Mouse (Mus musculus) neural tube, embryonic 15.5 days (tissue): ENCODE measurements at regions not wholly inside any gene's neighbourhood (a gene's known extent, or its start where the extent isn't known, plus 50 kb on each side); places are given as distances from the start of the nearest gene placed in this dataset.

Source experiments
- ATAC-seq: fragments of 200-750 bp; cut with Nextera tagmentation; 2 replicates; pipeline ENCODE4 v1.8.0; 2017; ENCODE audit warnings: mild to moderate bottlenecking, moderate TSS enrichment, moderate library complexity; ENCODE audit not compliant: low FRiP score
- H3K27ac ChIP-seq: fragments of 300-500 bp; sonication (generic); replicated peaks from 2 replicates; pipeline ENCODE4 v1.5.1; 2015; ENCODE audit warnings: mild to moderate bottlenecking, inconsistent platforms
- H3K27me3 ChIP-seq: fragments of 300-500 bp; sonication (generic); replicated peaks from 2 replicates; pipeline ENCODE4 v1.6.1; 2015; ENCODE audit warnings: inconsistent platforms
- H3K36me3 ChIP-seq: fragments of 300-500 bp; sonication (generic); 2 replicates; pipeline ENCODE4 v1.6.1; 2015; ENCODE audit warnings: inconsistent platforms
- H3K4me1 ChIP-seq: fragments of 300-500 bp; sonication (generic); 2 replicates; pipeline ENCODE4 v1.6.1; 2015; ENCODE audit warnings: inconsistent platforms
- H3K4me2 ChIP-seq: fragments of 300-500 bp; sonication (generic); 2 replicates; pipeline ENCODE4 v1.6.1; 2015; ENCODE audit warnings: inconsistent platforms, mild to moderate bottlenecking, moderate library complexity
- H3K4me3 ChIP-seq: fragments of 300-500 bp; sonication (generic); replicated peaks from 2 replicates; pipeline ENCODE4 v1.5.1; 2015; ENCODE audit warnings: mild to moderate bottlenecking, inconsistent platforms
- H3K9ac ChIP-seq: fragments of 300-500 bp; sonication (generic); replicated peaks from 2 replicates; pipeline ENCODE4 v1.6.1; 2015; ENCODE audit warnings: mild to moderate bottlenecking, inconsistent platforms
- H3K9me3 ChIP-seq: fragments of 300-500 bp; sonication (generic); replicated peaks from 2 replicates; pipeline ENCODE4 v1.6.1; 2016; ENCODE audit warnings: inconsistent platforms
- WGBS: fragments of 180-500 bp; shearing (Covaris S2); methylation state at CpG from one replicate; pipeline ENCODE4 v1.1.7; 2015; ENCODE audit warnings: mixed read lengths; 5-methylcytosine and 5-hydroxymethylcytosine counted together

GRCm38 (mm10) chr15:97164616-97165015, 82.3 kb upstream of the Pced1b start:
- Histone ChIP-seq H3K27ac (peak overlapping the region; percentile 37; the same call in 1 of the 2 replicates), H3K9ac (no peak overlapping the region), H3K4me2 (peak overlapping the region; percentile 15; the same call in 1 of the 2 replicates), H3K4me1 (no peaks in the 10 kb centered on the region; the same call in 1 of the 2 replicates), H3K9me3 (no peaks in the 10 kb centered on the region), H3K4me3 (no peak overlapping the region), H3K36me3 (no peaks in the 10 kb centered on the region), H3K27me3 (no peaks in the 10 kb centered on the region)
- WGBS, result 74% methylated on average over 15 of the region's 15 CpGs
- ATAC-seq, result no peak

- no peak overlapping the region for H3K4me2 ChIP-seq
- H3K4me3 ChIP-seq, result no peak overlapping the region
- no peaks in the 10 kb centered on the region for H3K36me3 ChIP-seq
- no peaks in the 10 kb centered on the region for H3K27me3 ChIP-seq
- no peak overlapping the region for H3K9ac ChIP-seq
- H3K9me3 ChIP-seq, result no peaks in the 10 kb centered on the region
- H3K4me1 ChIP-seq, result no peaks in the 10 kb centered on the region; the same call in 1 of the 2 replicates
- no peak for ATAC-seq
- 94% methylated on average over 6 of the region's 6 CpGs for WGBS
- peak overlapping the region; percentile 37; the same call in 1 of the 2 replicates for H3K27ac ChIP-seq
Measured at GRCm38 (mm10) chr15:97163971-97164370, 82.9 kb upstream of the Pced1b start.

DNA sequence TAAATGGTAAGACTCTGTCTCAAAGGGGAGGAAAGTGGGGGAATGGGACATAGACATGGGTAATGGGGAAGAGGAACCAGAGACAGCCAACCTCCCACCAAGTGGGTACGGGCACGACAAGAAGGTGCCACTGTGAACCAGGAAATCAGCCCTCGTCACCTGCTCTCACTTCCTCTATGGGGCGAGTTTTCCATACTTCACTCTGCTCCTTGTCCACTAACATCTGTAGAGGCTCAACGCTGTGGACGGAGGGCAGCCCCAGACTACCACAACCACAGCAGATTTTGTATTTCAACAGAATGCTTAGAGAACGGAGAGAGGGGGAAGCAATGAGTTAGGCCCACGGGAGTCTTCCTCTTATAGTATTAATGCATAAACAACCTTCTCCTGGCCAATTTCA, 83.8 kb upstream of the Pced1b start:
- Histone ChIP-seq H3K9me3 (no peaks in the 10 kb centered on the region), H3K36me3 (no peaks in the 10 kb centered on the region), H3K9ac (no peak overlapping the region), H3K4me3 (no peak overlapping the region), H3K4me2 (no peak overlapping the region), H3K27ac (no peak overlapping the region), H3K4me1 (no peaks in the 10 kb centered on the region; the same call in 1 of the 2 replicates), H3K27me3 (no peaks in the 10 kb centered on the region)
- 89% methylated on average over 8 of the region's 8 CpGs for WGBS
- ATAC-seq, result no peak

GRCm38 (mm10) chr15:97162305-97162704, 84.6 kb upstream of the Pced1b start:
- H3K9ac ChIP-seq, result no peak overlapping the region
- ATAC-seq, result no peak
- no peak overlapping the region for H3K27ac ChIP-seq
- no peaks in the 10 kb centered on the region for H3K36me3 ChIP-seq
- peaks cover 4% of the 10 kb centered on the region; the same call in 1 of the 2 replicates for H3K4me1 ChIP-seq
- WGBS, result 88% methylated on average over 8 of the region's 8 CpGs
- H3K9me3 ChIP-seq, result no peaks in the 10 kb centered on the region
- no peak overlapping the region for H3K4me2 ChIP-seq
- no peak overlapping the region for H3K4me3 ChIP-seq
- no peaks in the 10 kb centered on the region for H3K27me3 ChIP-seq

DNA sequence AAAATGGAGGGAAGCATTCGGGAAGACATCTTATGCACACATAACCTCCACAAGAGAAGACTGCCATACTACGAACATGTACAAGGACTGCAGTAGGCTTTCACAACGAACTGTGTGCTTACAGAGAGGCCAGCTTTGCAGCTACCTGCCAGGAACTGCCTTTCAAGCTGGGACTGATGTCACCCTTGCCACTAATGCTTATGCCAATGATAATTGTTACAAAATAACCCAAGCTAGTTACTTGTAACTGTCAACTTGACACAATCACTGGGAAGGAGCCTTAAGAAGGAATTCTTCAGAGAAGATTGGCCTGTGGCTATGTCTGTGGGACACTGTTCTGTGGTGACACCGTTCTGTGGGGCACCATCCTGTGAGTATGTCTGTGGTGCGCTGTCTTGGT, 85.4 kb upstream of the Pced1b start:
- H3K9ac ChIP-seq, result no peak overlapping the region
- H3K27ac ChIP-seq, result no peak overlapping the region
- H3K9me3 ChIP-seq, result no peaks in the 10 kb centered on the region
- no peaks in the 10 kb centered on the region for H3K36me3 ChIP-seq
- no peaks in the 10 kb centered on the region for H3K27me3 ChIP-seq
- 89% methylated on average over 5 of the region's 5 CpGs for WGBS
- H3K4me3 ChIP-seq, result no peak overlapping the region
- ATAC-seq, result no peak
- H3K4me1 ChIP-seq, result peaks cover 4% of the 10 kb centered on the region; the same call in 1 of the 2 replicates
- no peak overlapping the region for H3K4me2 ChIP-seq

DNA sequence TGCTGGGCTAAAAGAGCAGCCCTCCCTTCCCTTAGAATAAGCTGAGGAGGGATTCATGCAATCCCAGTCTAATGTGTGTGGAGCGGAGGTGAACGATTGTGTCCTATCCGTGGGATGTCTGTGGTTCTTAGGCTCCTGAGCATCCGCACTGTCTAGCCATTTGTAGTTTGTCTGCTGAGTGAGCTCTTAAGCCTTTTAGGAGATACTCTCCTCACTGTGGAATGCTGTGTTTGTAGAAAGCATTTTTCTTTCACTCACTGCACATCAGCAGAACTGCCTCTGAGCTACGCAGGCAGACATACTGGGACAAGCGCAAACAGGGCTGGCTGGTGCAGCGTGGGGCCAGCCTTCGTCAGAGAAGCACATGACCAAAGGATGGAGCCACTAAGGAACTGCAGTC, 94.6 kb upstream of the Pced1b start:
- no peaks in the 10 kb centered on the region for H3K9me3 ChIP-seq
- H3K27ac ChIP-seq, result peak overlapping the region; percentile 84
- no peaks in the 10 kb centered on the region for H3K27me3 ChIP-seq
- H3K4me1 ChIP-seq, result peaks cover 16% of the 10 kb centered on the region
- WGBS, result 48% methylated on average over 8 of the region's 8 CpGs
- H3K4me3 ChIP-seq, result peak overlapping the region; percentile 2; the same call in 1 of the 2 replicates
- peak overlapping the region; percentile 47 for H3K4me2 ChIP-seq
- peak; percentile 90 for ATAC-seq
- H3K36me3 ChIP-seq, result no peaks in the 10 kb centered on the region
- H3K9ac ChIP-seq, result no peak overlapping the region; the same call in 1 of the 2 replicates

DNA sequence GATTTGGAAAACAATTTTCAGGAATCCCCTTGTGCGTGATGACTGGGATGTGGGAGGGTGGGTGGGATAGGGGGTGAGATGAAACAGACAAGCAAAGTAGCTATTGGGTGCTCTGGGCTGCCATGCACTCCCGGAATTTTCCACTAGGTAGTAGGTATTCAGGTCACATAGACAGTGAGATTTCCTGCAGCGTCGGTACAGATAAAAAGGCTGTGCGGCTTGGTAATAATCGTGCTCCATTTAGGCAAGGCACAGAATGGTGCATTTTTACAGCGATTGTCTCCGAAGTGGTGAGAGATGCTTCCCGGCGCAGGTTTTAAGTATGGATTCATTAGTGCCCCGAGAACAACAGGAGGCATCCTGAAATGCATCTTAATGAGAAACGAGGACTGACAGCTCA, 95.1 kb upstream of the Pced1b start:
- H3K27me3 ChIP-seq, result no peaks in the 10 kb centered on the region
- no peaks in the 10 kb centered on the region for H3K36me3 ChIP-seq
- ATAC-seq, result peak; percentile 91
- 40% methylated on average over 12 of the region's 12 CpGs for WGBS
- peaks cover 16% of the 10 kb centered on the region for H3K4me1 ChIP-seq
- peak overlapping the region; percentile 47 for H3K4me2 ChIP-seq
- peak overlapping the region; percentile 2; the same call in 1 of the 2 replicates for H3K4me3 ChIP-seq
- H3K9ac ChIP-seq, result no peak overlapping the region; the same call in 1 of the 2 replicates
- H3K27ac ChIP-seq, result peak overlapping the region; percentile 84
- no peaks in the 10 kb centered on the region for H3K9me3 ChIP-seq

GRCm38 (mm10) chr15:97150983-97151735, 95.4 kb upstream of the Slc38a4 start:
- Histone ChIP-seq H3K27ac (peak overlapping the region; percentile 84), H3K4me2 (peak overlapping the region; percentile 47), H3K9ac (no peak overlapping the region), H3K4me1 (peaks cover 16% of the 10 kb centered on the region), H3K9me3 (no peaks in the 10 kb centered on the region), H3K36me3 (no peaks in the 10 kb centered on the region), H3K27me3 (no peaks in the 10 kb centered on the region), H3K4me3 (no peak overlapping the region)
- ATAC-seq, result 0 out of 2 replicates have a peak, but pooled peaks have one; percentile 25
- 76% methylated on average over 10 of the region's 10 CpGs for WGBS

GRCm38 (mm10) chr15:97141958-97142357, 86.2 kb upstream of the Slc38a4 start:
- WGBS, result 87% methylated on average over 2 of the region's 2 CpGs
- H3K9me3 ChIP-seq, result peaks cover 3% of the 10 kb centered on the region; the same call in 1 of the 2 replicates
- no peak overlapping the region for H3K4me3 ChIP-seq
- H3K4me1 ChIP-seq, result no peaks in the 10 kb centered on the region
- no peak for ATAC-seq
- H3K27me3 ChIP-seq, result no peaks in the 10 kb centered on the region
- H3K27ac ChIP-seq, result no peak overlapping the region
- H3K9ac ChIP-seq, result no peak overlapping the region
- no peaks in the 10 kb centered on the region for H3K36me3 ChIP-seq
- no peak overlapping the region for H3K4me2 ChIP-seq

GRCm38 (mm10) chr15:97138265-97138664, 82.5 kb upstream of the Slc38a4 start:
- H3K27ac ChIP-seq, result no peak overlapping the region
- H3K9ac ChIP-seq, result no peak overlapping the region
- ATAC-seq, result no peak
- H3K9me3 ChIP-seq, result peaks cover 3% of the 10 kb centered on the region; the same call in 1 of the 2 replicates
- no peaks in the 10 kb centered on the region for H3K4me1 ChIP-seq
- H3K27me3 ChIP-seq, result no peaks in the 10 kb centered on the region
- WGBS, result 84% methylated on average over 3 of the region's 3 CpGs
- no peak overlapping the region for H3K4me2 ChIP-seq
- H3K36me3 ChIP-seq, result no peaks in the 10 kb centered on the region
- no peak overlapping the region for H3K4me3 ChIP-seq

GRCm38 (mm10) chr15:97135291-97135690, 79.5 kb upstream of the Slc38a4 start:
- Histone ChIP-seq H3K9me3 (peaks cover 3% of the 10 kb centered on the region; the same call in 1 of the 2 replicates), H3K36me3 (no peaks in the 10 kb centered on the region), H3K9ac (no peak overlapping the region), H3K4me2 (no peak overlapping the region), H3K4me1 (no peaks in the 10 kb centered on the region), H3K4me3 (no peak overlapping the region), H3K27ac (no peak overlapping the region), H3K27me3 (no peaks in the 10 kb centered on the region)
- no peak for ATAC-seq
- 12% methylated on average over 11 of the region's 11 CpGs for WGBS

- Histone ChIP-seq H3K4me1 (no peaks in the 10 kb centered on the region), H3K4me3 (no peak overlapping the region), H3K27me3 (no peaks in the 10 kb centered on the region), H3K36me3 (no peaks in the 10 kb centered on the region), H3K4me2 (no peak overlapping the region), H3K9ac (no peak overlapping the region), H3K9me3 (no peaks in the 10 kb centered on the region), H3K27ac (no peak overlapping the region)
- WGBS, result 95% methylated on average over 8 of the region's 8 CpGs
- no peak for ATAC-seq
Measured at GRCm38 (mm10) chr15:97127771-97128170, 72.0 kb upstream of the Slc38a4 start.
